Mouse (Mus musculus): ENCODE data around the gene Rassf5.

Gene Rassf5

DNA sequence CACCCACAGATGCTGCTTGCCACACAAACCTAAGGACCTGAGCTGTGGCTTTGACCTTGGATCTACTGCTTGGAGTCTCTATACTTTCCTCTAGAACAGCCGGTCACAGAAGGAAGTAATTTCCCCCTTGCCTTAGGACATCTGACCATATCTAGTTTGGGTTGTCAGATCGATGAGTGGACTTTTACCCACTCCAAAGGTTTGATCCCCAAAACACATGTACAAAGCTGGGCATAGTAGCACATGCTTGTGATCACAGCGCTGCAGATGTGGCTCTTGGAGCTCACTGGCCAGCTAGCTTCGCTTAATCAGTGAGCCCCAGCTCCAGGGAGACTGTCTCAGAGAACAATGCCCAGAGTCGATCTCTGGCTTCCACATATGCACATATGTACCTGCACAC is 37.0 kb downstream of the Rassf5 start:
- DNase-seq (ENCODE audit: low spot score in 2 of 2), result no peak

DNA sequence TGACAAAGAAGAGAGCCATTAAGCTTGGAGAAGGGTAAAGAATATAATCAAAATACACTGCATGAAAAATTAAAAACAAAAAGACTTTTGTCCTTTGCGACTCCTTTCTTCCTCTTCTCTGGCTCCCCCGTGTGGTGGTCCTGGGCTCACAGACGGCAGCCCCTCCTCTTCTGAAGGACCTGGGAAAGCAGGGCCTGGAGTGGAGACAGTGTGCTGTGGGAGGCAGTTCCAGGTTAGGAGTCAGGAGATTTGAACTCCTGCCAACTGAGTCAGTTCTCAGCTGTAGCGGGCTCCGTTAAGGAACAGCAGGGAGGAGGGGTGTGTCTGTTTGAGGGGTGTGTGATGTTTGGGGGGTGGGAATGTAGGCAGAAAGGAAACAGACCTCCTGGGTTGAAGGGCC is 37.5 kb downstream of the Rassf5 start:
- DNase-seq (ENCODE audit: low spot score in 2 of 2), result peak; percentile 71 to 80

DNA sequence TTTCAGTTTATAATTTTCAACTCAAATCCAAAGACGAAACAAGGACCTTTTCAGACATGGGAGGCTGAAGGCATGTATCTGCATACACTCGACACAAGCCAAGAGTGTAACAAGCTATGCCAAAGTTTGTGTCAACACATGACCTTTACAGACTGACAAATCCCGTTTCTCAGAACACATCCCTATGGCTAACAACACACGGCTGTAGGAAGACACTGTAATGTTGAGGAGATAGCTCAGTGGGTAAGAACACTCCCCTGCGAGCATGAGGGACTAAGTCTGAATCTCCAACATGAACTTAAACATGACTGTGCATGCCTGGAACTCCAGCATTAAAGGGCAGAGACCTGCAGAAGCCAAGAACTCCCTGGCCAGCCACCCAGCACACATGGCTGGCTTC is 38.7 kb downstream of the Rassf5 start:
- DNase-seq (ENCODE audit: low spot score in 2 of 2), result no peak

DNA sequence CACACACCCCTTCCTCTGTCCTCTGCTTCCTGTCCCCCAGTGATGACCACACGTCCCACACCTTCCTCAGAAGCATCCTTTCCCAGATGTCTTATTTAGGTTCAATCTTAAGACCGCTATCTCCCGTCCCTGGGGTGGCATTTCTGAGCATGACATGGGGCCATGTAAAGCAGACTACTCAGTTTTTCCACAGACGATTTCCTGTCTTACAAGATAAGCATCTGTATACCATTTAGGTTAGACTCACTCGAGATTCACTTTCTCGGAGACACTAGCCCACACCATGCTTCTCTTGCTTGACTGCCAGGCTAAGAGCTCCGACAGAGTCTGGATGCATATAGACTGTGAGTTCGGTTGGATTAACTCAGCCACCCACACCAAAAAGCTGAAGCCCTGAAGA is 40.6 kb downstream of the Rassf5 start:
- DNase-seq (ENCODE audit: low spot score in 2 of 2), result no peak

DNA sequence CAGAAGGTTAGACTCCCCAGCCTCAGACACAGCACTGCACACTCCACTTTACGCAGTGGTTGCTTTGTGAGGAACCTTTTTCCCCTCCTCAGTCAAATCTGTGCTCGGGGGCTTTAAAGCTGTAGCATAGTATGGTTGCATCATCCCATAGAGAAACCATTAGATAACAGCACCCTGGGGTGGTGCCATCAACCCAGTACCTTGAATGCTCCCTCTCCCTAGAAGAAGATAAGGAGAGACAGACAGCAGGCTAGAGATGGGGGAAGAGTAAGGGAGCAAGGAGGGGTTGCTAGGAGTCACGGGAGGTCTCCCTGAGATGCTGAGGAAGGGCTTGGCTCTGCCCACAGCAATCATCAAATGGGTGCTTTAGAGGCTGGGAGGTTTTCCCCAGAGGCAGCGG is 43.7 kb downstream of the Rassf5 start:
- DNase-seq (ENCODE audit: low spot score in 2 of 2), result no peak

DNA sequence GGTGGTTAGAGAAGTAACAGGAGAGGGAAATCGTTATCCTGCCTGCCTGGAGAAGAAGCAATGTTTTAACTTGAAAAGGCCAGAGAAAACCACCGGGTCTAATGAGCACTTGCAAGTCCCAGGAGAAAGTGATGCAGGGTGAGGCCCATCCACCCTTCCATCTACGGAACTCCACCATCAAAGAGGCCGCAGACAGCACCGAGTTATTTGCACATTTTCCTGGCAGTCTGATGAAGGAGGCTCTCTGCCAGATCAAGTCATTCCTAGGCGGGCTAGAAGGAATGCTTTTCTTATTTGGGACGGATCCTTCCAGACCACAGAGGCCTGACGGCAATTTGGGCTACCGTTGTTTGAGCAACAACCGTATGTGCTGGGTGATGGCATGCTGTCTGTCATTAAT is 44.5 kb downstream of the Rassf5 start:
- DNase-seq (ENCODE audit: low spot score in 2 of 2), result no peak

DNA sequence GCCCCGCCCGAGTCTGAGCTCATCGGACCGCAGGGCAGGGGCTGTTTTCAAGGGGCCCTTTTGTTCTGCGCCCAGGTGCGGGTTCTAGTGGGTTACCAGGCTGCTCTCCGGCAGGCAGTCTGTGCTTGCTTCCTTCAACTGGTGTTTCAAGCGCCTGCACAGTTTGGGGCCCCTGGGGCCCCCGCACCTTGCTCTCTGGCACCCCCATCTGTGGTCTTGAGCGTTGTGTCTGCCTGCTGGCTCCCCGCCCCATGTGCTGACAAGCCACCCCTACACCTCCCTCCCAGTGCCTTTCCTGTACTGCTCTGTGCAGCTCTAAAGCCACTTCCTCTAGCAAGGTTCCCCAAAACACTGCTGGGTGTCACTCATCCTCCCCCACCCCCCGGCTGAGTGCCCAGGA is 45.1 kb downstream of the Rassf5 start:
- DNase-seq (ENCODE audit: low spot score in 2 of 2), result no peak

DNA sequence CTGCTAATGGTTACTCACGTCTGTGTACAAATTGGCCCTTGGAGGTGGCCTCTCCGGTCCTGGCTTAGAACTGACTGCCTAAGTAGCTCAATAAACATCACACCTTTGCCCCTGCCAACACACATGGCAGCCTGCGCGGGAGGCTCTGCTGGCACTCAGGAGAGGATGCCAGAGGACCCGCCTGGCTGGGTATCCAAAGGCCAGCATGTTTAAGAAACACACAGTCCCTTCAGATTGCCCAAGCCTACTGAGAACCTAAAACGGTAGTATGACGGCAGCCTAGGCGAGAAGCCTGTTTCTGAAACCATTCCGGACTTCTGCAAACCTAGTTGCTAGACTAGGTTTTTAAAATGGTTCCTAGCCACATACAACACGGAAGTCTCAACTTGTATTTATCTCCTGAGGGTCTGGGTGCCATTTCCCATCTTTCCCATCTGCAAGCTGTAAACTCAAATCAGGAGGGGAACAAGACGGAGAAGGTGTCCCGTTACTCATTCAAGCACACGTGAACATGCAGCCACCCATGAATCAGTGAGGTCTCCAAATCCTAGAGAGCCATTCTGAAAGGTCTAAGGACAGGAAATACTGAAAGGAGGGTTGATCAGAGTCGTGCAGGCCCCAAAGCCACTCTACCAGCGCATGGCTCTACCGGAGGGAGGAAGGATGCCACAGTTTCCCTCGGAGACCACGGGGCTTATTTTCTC is 45.8 kb downstream of the Rassf5 start:
- no peak for DNase-seq (ENCODE audit: low spot score in 2 of 2)

DNA sequence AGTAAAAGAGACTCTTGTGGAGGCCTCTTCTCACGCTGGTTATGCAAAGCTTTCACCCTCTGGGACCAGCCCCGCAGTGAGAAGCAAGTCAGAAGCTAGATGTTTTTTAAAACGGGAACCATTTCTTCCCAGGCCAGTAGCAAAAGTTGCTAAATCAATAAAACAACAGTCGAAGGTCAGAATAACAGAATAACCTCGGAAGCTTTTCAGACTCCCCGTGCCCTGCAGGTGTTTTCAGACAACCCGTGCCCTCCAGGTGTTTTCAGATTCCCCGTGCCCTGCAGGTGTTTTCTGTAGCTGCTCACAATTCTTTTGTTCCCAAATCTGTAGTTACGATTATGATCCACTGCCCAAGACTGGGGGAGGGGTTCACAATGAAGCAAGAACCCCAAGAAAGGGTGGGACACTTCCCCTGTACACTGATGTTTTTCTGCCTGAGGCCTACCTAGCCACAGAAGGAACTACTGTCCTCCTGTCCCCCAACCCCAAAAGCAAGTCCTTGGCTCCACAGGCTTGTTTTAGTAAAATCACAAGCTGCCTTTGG is 46.6 kb downstream of the Rassf5 start:
- DNase-seq (ENCODE audit: low spot score in 2 of 2), result no peak

DNA sequence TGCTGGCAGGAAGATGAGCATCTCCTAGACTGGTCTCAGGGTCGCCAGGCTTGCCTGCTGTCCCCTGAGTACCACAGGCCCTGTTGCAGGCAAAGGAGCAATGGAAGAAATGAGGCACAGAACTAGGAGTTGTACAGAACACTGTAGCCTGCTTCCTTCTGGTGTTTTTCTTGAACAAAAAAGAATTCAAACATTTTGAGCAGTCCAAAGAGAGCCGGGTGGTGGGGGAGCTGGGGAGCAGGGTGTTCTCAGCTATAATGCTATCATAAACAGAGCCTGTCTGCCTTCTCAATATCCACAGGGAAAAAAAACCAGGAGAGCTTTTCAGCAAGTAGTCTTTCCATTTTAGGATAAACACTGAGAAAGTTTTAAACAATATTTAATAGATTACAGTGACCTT is 49.0 kb downstream of the Rassf5 start:
- DNase-seq (ENCODE audit: low spot score in 2 of 2), result no peak

DNA sequence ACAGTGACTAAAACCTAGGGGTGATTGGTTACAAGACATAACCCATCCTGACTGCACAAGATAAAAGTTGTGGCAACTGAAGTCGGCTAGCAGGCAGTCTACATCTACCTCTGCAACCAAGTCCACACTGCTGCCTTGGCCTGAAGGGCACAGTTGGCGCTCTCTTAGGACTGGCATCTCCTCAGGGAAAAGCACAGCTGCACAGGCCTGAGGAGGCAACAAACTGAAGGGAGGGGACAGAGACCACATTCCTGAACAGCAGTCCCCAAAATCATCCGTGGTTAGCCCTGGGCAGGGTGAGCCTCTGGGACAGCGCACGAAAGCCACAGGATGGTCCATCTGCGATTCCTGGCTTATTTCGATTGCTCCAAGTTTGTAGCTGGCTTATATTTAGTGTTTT is 49.4 kb downstream of the Rassf5 start:
- DNase-seq (ENCODE audit: low spot score in 2 of 2), result no peak

DNA sequence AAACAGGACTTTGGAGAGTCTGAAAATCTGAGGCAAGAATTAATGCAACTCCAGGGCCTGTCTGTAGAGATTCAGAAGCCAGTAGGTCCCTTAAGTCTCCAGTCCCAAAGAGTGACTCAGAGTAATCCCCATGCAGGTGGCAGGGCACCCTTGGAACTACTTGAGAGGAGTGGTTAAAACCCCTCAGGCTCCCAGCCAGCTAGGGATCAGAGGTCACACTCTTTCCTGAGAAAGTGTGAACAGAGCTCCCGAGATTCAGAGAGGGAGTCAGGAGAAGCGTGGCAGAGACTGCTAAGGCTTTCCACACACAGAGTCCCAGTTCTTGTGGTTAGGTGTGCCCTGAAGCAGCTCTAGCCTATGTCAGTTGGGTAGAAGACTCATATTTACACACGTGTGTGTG is 51.3 kb downstream of the Rassf5 start:
- DNase-seq (ENCODE audit: low spot score in 2 of 2), result no peak

DNA sequence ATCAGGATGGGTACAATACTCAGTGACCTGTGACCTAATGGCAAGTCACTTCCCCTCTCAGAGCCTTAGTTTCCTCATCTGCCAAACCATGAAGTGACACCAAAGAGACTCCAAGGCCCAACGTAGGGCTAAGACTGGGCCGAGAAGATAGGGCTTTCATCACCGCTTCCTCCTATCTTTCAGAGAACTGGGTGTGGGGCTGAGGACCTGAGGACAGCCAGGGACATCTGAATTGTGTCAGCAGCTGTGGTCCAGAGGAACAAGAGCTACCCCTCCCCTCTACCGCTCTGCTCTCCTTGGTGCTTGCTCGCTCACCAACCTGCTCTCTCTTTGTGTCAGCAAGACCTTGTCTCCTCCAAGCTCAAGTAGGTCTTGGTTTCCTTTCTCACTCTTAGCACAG is 56.4 kb downstream of the Rassf5 start:
- DNase-seq (ENCODE audit: low spot score in 2 of 2), result no peak

DNA sequence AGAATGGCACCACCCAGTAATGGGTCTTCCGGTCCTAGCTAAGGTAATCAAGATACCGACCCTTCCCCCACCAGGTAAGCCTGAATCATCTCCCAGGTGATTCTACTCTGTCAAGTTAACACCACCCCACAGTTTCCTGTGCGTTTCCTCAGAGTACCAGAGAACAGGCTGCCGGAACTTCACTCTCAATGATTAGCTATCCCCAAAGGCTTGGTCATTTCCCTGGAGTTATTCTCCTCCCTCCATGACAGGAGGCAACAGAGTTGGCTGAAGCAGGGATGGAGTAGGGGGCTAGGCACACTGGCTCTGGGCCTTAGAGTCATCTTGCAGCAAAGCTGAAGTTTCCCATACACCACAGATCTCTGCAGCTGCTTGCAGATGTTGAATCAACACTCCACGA is 57.2 kb downstream of the Rassf5 start:
- DNase-seq (ENCODE audit: low spot score in 2 of 2), result no peak

DNA sequence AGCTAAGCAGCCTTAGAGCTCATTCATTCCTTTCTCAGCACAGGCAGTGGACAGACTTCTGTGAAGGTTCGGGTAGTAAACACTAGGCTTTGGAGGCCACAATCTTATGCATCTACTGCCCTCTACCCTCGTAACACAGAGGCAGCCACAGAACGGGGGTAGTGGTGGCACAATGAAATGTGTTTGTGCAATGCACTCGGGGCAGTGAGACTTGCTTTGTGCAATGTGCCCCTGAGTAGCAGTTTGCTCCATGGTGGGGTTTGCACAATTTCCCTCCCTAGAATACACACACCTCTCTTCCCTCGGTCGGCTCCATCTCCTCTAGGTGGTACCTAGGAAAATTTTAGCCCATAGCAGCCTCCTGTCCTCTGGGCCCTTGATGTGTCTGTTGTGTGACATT is 58.1 kb downstream of the Rassf5 start:
- no peak for DNase-seq (ENCODE audit: low spot score in 2 of 2)

DNA sequence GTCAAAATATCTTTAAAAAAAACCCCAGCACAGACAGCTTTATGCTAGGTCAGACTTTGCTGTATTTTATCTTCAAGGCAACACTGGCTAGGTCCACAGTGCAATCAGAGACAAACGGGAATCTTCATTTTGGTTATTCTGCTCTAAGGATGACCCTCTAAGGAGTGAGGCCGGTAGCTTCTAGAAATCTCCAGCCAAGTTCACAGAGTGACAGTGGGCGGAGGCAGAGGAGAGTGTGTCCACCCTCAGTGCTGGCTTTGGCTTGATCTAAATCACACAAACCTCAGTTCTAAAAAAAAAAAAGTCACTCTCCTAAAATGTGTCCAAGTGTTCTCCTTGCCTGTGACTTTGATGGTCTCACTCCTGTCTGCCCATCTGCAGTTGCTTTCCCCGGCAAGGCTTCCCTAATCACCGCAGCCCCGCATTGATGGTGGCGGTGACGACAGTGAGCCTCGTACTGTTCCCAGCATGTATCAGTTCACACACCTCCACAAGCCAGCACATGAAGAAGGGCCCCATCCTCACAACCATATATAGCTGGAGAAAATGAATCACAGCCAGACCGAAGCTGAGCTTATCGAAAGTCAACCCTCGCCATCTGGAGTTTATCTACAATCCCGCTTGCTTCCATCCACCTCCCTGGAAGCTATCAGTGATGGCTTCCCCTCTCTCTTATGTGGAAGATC is 59.1 kb downstream of the Rassf5 start:
- DNase-seq (ENCODE audit: low spot score in 2 of 2), result no peak

DNA sequence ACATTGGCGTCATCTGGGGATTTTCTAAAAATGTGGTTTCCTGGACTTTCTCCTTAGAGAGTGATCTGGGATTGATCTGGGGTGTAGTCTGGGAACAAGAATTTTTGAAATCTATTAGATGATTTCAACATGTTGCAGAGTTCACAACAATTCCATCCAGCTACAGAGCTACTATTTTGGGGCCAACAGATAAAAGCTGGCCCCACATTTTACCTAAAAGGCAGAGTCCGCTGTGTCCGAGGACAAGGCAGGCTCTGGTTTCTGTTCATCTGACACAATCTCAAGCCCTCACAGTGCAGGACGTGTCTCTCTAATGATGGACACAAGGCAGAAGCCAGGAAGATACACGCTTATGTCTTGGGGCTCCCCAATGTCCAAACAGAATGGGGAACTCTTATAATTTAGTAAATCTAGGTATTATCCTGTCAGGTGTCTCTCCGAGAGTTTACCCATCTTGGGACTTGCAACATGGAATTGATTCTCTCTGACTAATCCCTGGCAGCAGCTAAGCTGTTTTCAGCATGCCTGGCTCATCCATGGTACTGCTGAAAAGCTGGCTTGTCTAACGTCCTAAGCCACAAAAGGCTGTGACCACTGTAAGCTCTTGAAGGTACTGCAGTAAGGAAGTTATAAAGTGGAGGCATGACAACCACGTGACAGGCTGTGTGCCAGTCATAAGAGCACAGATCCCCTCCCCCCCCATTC is 60.0 kb downstream of the Rassf5 start:
- no peak for DNase-seq (ENCODE audit: low spot score in 2 of 2)

DNA sequence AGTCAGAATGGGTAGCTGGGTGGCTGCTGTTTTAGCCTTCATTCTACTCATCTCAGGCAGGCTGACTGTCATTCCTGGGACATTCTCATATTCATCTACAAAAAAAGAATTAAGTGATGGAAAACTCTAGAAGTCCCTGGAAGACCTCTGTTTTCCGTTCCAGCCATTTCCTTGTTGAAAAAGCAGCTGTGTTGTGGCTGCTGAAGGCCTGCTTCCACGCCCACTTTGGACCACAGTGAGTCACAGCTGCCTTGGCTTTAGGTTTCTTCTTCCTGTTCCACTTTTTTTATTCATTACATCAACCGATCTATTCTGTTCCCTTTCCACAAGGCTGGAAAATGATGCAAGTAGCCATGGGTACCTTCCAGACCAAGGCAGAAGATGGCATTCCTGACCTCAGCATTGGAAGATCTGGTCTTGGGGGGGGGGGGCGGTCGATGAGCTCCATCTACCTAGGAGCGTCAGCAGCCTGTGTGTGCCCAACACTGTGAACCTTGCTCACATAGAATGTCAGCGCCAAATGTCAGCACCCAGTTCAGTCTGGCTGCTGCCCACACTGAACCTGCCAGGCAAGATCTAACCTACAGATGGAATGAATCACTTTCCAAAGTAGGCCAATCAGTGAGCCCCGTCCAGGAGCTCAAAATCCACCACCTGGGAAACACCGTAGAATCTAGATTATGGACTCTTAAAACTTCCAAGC is 60.7 kb downstream of the Rassf5 start:
- DNase-seq (ENCODE audit: low spot score in 2 of 2), result no peak

DNA sequence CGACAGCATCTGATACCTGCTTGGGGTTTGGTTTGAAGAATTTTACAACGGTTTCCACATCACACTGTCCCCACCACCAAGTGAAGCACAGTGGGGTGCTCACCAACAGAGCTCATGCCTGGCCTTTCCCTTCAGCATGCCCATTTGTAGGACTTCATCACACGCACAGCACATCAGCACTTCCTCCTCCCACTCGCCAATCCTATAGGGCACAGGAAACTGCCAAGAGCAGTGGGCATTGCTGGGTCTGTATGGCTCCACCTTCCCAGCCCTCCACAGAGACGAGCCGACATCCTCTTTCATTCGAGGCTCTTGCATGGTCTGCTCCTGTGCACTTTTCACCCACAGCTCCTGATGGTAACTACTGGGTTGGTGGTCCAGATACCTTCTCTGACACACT is 61.9 kb downstream of the Rassf5 start:
- DNase-seq (ENCODE audit: low spot score in 2 of 2), result no peak

DNA sequence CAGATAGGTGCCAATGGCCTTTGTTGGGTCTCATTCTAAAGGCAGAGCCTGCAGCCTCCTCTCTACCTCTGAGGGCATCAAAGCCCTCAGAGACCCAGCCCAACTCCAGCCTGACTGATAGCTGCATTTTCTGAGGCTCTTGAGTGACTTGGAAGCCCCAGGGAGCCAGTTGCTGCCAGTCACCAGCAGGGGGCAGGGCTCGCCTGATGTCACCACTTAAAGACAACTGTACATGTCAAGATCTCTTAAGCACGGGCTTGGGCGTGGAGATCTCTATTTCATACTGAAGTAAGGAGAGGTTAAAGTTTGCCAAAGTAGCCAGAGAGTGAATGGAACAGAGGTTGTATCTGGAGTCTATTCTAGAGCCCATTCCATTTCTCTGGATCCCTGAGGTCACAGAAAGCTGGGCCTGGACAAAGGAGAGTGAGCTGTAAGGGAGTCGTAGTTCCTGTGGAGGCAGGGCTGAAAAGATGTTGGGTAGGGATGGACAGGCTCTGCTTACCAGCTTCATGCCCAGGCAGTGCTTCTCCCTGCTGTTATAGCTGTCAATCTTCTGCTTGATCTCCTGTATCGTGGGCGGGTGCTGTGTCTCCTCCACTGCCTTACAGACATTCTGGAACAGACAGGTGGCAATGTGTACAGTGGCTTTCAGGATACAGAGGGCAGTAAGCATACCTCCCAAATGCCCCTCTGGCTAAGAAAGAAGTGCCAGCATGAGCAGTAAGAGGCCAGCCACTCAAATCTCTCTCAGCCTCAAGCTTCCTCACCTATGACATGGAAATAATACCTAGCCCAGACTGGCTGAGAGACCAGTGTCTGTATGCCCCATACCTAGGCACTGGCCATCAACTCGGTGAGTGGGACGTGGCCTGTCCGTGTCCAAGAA is 63.2 kb downstream of the Rassf5 start:
- DNase-seq (ENCODE audit: low spot score in 2 of 2), result peak; percentile 48 to 76

DNA sequence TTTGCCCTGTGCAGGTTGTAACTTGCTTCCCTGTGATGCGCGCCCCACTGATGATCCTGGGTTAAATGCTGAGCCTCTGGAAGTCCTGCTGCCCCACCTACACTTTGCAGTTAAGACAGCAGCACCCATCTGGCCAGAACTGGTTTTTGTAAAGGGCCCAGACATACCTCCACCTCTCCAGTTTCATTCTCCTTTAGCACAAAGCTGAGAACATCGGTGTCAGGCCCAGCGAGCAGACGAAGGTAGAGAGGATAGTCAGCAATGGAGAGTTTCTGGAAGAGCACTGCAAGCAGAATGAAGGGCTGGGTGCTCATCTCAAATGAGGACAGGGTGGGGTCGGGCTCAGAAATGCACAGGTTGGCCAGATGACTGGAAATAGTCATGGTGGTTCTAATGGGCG is 64.7 kb downstream of the Rassf5 start:
- DNase-seq (ENCODE audit: low spot score in 2 of 2), result no peak
